Comparison of ENCODE assay signal across 8 mouse cellular contexts in genomic region chr11:121260211-121260906, GRCm38 (mm10). TPM values are rescaled to one million over a fixed set of nuclear protein-coding genes. Genes with fewer than 3 reads are reported as not detected.
DNase-seq lines count a peak whose midpoint lies in the region; ATAC-seq lines count a peak whose summit lies in the region.

No protein-coding gene starts in this region.

- no peaks in the 10 kb centered on the region for H3K9me3 ChIP-seq in kidney, embryonic 15.5 days (replicated peaks)
- no peaks in the 10 kb centered on the region for H3K9me3 ChIP-seq in neural tube, embryonic 11.5 days (ENCODE audit: control insufficient read depth, low read length)

- H3K27me3 ChIP-seq in kidney, embryonic 15.5 days = no peaks in the 10 kb centered on the region
- H3K27me3 ChIP-seq in neural tube, embryonic 11.5 days (ENCODE audit: control insufficient read depth, insufficient read depth, low read length) = no peaks in the 10 kb centered on the region

- H3K4me1 ChIP-seq in kidney, embryonic 15.5 days = peaks cover 28% of the 10 kb centered on the region
- peaks cover 8% of the 10 kb centered on the region; the same call in 1 of the 2 replicates for H3K4me1 ChIP-seq in neural tube, embryonic 11.5 days (ENCODE audit: control insufficient read depth, insufficient read depth, low read length)

- peak; percentile 33 for DNase-seq in layer of hippocampus, adult 11-12 months (ENCODE audit: low spot score)
- no peak for DNase-seq in layer of hippocampus, adult 18-20 months (ENCODE audit: low spot score in 2 of 2)
- peak; percentile 34 for DNase-seq in embryo, embryonic 10.5 days (ENCODE audit: low spot score)
- peak; percentile 13 to 41 for DNase-seq in heart, adult 18-20 months
- peak; percentile 21 to 23 for DNase-seq in lung, adult 18-20 months
- peak; percentile 29 for DNase-seq in neural tube, embryonic 11.5 days (ENCODE audit: low spot score)
- peak; percentile 73 for DNase-seq in testis, postnatal 14 days (ENCODE audit: low spot score)

- peak; percentile 41; the same call in 1 of the 2 replicates for ATAC-seq in kidney, embryonic 15.5 days (replicated peaks; ENCODE audit: low FRiP score)
- ATAC-seq in neural tube, embryonic 11.5 days (ENCODE audit: insufficient read depth, low FRiP score, low TSS enrichment) = 0 out of 2 replicates have a peak, but pooled peaks have one; percentile 5

- H3K27ac ChIP-seq in kidney, embryonic 15.5 days = peak overlapping the region; percentile 77
- H3K27ac ChIP-seq in neural tube, embryonic 11.5 days (ENCODE audit: low read depth, low read length) = peak overlapping the region; percentile 83

- under 1% methylated on average over 59 of the region's 60 CpGs for WGBS in kidney, embryonic 15.5 days
- WGBS in neural tube, embryonic 11.5 days = under 1% methylated on average over 47 of the region's 60 CpGs

- H3K9ac ChIP-seq in kidney, embryonic 15.5 days = peak overlapping the region; percentile 98
- peak overlapping the region; percentile 97 for H3K9ac ChIP-seq in neural tube, embryonic 11.5 days (ENCODE audit: low read length)

- peak overlapping the region; percentile 100 for H3K4me3 ChIP-seq in kidney, embryonic 15.5 days (replicated peaks)
- peak overlapping the region; percentile 98 for H3K4me3 ChIP-seq in neural tube, embryonic 11.5 days (ENCODE audit: low read depth, low read length)

- peak overlapping the region; percentile 79 for H3K4me2 ChIP-seq in kidney, embryonic 15.5 days
- H3K4me2 ChIP-seq in neural tube, embryonic 11.5 days (ENCODE audit: low read depth) = peak overlapping the region; percentile 87

- H3K36me3 ChIP-seq in kidney, embryonic 15.5 days = peaks cover 47% of the 10 kb centered on the region
- no peaks in the 10 kb centered on the region; the same call in 1 of the 2 replicates for H3K36me3 ChIP-seq in neural tube, embryonic 11.5 days (ENCODE audit: control insufficient read depth, insufficient read depth, low read length)

RNA-seq across cellular contexts. Expression of gene Foxk2, which starts 0.6 kb away (rescaled TPM):
- 10 to 100 TPM; 76.9 to 78.0 TPM for total RNA-seq in layer of hippocampus, adult 18-20 months (2021)
- 10 to 100 TPM; 17.7 to 18.5 TPM for total RNA-seq in heart, adult 18-20 months (2021)
- polyA plus RNA-seq in kidney, embryonic 15.5 days (2015; fragmentation: Nextera tagmentation; extraction: Ambion mirVana) = 8.0 TPM in 2 replicates
- polyA plus RNA-seq in neural tube, embryonic 11.5 days (2014; fragmentation: Nextera tagmentation; extraction: Ambion mirVana) = 18.7 and 20.6 TPM in 2 replicates

RNA-seq across cellular contexts. Expression of gene Narf, which starts 23.3 kb away (rescaled TPM):
- total RNA-seq in layer of hippocampus, adult 18-20 months (2021) = 10 to 100 TPM; 43.6 to 44.6 TPM
- total RNA-seq in heart, adult 18-20 months (2021) = 10 to 100 TPM; 71.4 to 83.6 TPM
- 53.8 and 60.5 TPM in 2 replicates for polyA plus RNA-seq in kidney, embryonic 15.5 days (2015; fragmentation: Nextera tagmentation; extraction: Ambion mirVana)
- polyA plus RNA-seq in neural tube, embryonic 11.5 days (2014; fragmentation: Nextera tagmentation; extraction: Ambion mirVana) = 77.8 and 87.0 TPM in 2 replicates

RNA-seq across cellular contexts. Expression of gene Cybc1, which starts 31.2 kb away (rescaled TPM):
- total RNA-seq in layer of hippocampus, adult 18-20 months (2021) = 10 to 100 TPM; 25.3 to 27.2 TPM
- total RNA-seq in heart, adult 18-20 months (2021) = 10 to 100 TPM; 10.2 to 12.6 TPM
- 32.6 and 34.4 TPM in 2 replicates for polyA plus RNA-seq in kidney, embryonic 15.5 days (2015; fragmentation: Nextera tagmentation; extraction: Ambion mirVana)
- polyA plus RNA-seq in neural tube, embryonic 11.5 days (2014; fragmentation: Nextera tagmentation; extraction: Ambion mirVana) = 42.3 and 45.7 TPM in 2 replicates

RNA-seq across cellular contexts. Expression of gene Ogfod3, which starts 55.8 kb away (rescaled TPM):
- 1 to 10 TPM; 7.4 to 7.7 TPM for total RNA-seq in layer of hippocampus, adult 18-20 months (2021)
- 10 to 100 TPM; 17.0 to 17.9 TPM for total RNA-seq in heart, adult 18-20 months (2021)
- polyA plus RNA-seq in kidney, embryonic 15.5 days (2015; fragmentation: Nextera tagmentation; extraction: Ambion mirVana) = 31.7 and 32.0 TPM in 2 replicates
- 17.8 and 19.8 TPM in 2 replicates for polyA plus RNA-seq in neural tube, embryonic 11.5 days (2014; fragmentation: Nextera tagmentation; extraction: Ambion mirVana)

RNA-seq across cellular contexts. Expression of gene Hexdc, which starts 56.1 kb away (rescaled TPM):
- total RNA-seq in layer of hippocampus, adult 18-20 months (2021) = 10 to 100 TPM; 20.6 to 21.0 TPM
- total RNA-seq in heart, adult 18-20 months (2021) = 1 to 10 TPM; 7.4 to 8.8 TPM
- polyA plus RNA-seq in kidney, embryonic 15.5 days (2015; fragmentation: Nextera tagmentation; extraction: Ambion mirVana) = 9.6 and 13.7 TPM in 2 replicates
- polyA plus RNA-seq in neural tube, embryonic 11.5 days (2014; fragmentation: Nextera tagmentation; extraction: Ambion mirVana) = 7.0 and 7.6 TPM in 2 replicates

Comparison
In these comparisons a context has a peak if more than half of its experiments do, and no peak if none do; other contexts are left out.
1. DNase-seq: peak in layer of hippocampus, adult 11-12 months (single experiment), embryo, embryonic 10.5 days (single experiment), heart, adult 18-20 months (2 of 2), lung, adult 18-20 months (2 of 2), neural tube, embryonic 11.5 days (single experiment) and testis, postnatal 14 days (single experiment); none in layer of hippocampus, adult 18-20 months (0 of 2).
2. RNA of gene Foxk2, which starts 0.6 kb away (total RNA-seq): 76.9 to 78.0 TPM in layer of hippocampus, adult 18-20 months; 17.7 to 18.5 TPM in heart, adult 18-20 months; every median in the first group is over 4 times any median in the second.